Mouse (Mus musculus): Measurements from ENCODE around the gene Kctd11. TPM values are rescaled to one million over a fixed set of nuclear protein-coding genes. Genes with fewer than 3 reads are reported as not detected.

Gene Kctd11
- polyA plus RNA-seq, 1 experiment, result 1.9 TPM

DNA sequence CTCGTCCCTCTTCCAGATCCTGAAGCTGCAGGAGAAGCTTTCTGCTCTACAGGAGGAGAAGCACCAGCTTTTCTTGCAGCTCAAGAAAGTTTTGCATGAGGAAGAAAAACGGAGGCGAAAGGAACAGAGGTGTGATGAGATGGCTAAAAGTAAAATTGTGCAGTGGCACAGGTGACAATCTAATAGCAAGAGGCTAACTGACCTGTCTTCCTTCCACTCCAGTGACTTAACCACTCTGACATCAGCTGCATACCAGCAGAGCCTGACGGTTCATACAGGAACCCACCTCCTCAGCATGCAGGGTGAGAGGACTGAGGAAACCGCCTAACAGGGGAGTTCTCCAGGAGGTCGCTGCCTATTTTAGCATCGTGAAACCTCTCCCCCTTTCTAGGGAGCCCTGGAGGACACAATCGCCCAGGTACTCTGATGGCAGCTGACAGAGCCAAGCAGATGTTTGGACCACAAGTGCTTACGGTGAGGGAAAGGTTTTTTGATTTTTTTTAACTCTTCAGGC lies 33.8 kb upstream of the Kctd11 start:
- 34% methylated on average over 9 of the region's 9 CpGs for WGBS

DNA sequence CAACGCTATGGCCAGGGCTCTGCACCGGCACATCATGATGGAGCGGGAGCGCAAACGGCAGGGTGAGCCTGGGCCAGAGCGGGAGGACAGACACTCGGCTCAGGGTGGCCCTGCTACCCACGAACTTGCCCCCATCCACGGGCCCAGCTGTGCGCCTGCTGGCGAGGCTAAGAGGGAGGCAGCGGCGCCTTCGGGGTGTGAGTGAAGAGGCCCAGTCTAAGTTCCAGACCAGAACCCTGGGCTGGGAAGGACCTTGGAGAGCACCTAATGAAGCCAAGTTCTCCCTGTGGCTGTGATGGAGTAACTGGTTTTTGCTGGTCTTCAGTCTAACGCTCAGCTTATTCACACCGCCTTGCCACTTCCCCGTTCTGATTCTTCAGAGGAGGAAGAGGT lies 33.2 kb upstream of the Kctd11 start:
- DNase-seq, result no peak
- H3K4me1 ChIP-seq (ENCODE audit: control insufficient read depth, insufficient read depth, low read length), result peaks cover 5% of the 10 kb centered on the region; the same call in 1 of the 2 replicates
- TF ChIP-seq POLR2A (IDR thresholded peaks at IDR 0.05; ENCODE audit: borderline replicate concordance, insufficient read depth, low read length) (no peak), CTCF (IDR thresholded peaks at IDR 0.05; ENCODE audit: borderline replicate concordance, insufficient read depth, low read depth, low read length) (no peak)
- H3K27me3 ChIP-seq (ENCODE audit: control insufficient read depth, insufficient read depth, low read length), result no peaks in the 10 kb centered on the region
- 2% methylated on average over 17 of the region's 17 CpGs for WGBS
- H3K27ac ChIP-seq (ENCODE audit: insufficient read depth, low read length), result peak overlapping the region; percentile 70; the same call in 1 of the 2 replicates
- H3K4me3 ChIP-seq (replicated peaks; ENCODE audit: insufficient read depth, low read depth, low read length), result peak overlapping the region; percentile 71

More for the DNA sequence above, 33.8 kb upstream of the Kctd11 start:
- Histone ChIP-seq H3K27me3 (ENCODE audit: control insufficient read depth, insufficient read depth, low read length) (no peaks in the 10 kb centered on the region), H3K4me3 (replicated peaks; ENCODE audit: insufficient read depth, low read depth, low read length) (peak overlapping the region; percentile 71), H3K4me1 (ENCODE audit: control insufficient read depth, insufficient read depth, low read length) (peaks cover 5% of the 10 kb centered on the region; the same call in 1 of the 2 replicates), H3K27ac (ENCODE audit: insufficient read depth, low read length) (no peak overlapping the region)
- DNase-seq, result no peak
- TF ChIP-seq CTCF (IDR thresholded peaks at IDR 0.05; ENCODE audit: borderline replicate concordance, insufficient read depth, low read depth, low read length) (no peak), POLR2A (IDR thresholded peaks at IDR 0.05; ENCODE audit: borderline replicate concordance, insufficient read depth, low read length) (no peak)

DNA sequence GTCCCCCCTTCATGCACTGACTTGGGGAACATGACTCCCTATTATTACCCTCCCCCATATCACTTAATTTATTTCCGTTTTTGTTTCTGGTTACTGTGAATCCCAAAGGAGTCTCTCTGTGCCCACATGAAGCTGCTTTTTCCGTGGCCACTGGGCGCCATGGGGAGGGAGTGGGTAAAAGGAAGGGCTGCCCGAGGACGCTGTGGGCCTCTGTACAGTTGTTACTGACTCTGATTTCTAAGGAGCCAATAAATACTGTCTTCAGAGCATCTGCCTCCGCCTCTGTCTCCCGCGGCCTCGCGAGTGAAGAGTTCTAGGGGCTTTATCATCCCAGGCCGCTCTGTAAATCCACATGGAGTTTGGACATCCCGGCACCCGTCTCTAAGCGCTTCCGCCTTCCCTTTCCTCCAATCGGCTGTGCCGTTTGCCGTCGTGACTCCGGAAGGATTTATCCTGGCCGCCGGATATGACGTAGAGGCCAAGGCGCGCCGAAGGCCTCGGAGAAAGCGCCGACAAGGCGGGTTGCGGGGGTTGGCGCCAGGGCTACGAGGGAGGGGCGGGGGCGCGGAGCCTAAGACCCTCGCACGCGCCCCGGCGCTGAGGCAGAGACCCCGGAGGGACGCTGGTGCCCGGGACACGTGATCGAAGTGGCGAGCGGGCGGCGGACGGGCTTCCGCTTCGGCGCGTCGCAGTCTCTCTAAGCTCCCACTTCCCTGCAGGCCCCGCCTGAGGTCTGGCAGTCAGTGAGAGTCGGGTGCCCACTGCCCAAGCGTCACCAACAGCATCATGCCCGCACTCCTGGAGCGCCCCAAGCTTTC lies 32.6 kb upstream of the Kctd11 start, which contains the start of gene Gps2:
Gps2 (plus strand) TSS at position 335 of the 818 bp plus-strand sequence.
- TF ChIP-seq POLR2A (IDR thresholded peaks at IDR 0.05; ENCODE audit: borderline replicate concordance, insufficient read depth, low read length), result peak; percentile 67; the same call in 1 of the 2 replicates
- no peak for TF ChIP-seq CTCF (IDR thresholded peaks at IDR 0.05; ENCODE audit: borderline replicate concordance, insufficient read depth, low read depth, low read length)

DNA sequence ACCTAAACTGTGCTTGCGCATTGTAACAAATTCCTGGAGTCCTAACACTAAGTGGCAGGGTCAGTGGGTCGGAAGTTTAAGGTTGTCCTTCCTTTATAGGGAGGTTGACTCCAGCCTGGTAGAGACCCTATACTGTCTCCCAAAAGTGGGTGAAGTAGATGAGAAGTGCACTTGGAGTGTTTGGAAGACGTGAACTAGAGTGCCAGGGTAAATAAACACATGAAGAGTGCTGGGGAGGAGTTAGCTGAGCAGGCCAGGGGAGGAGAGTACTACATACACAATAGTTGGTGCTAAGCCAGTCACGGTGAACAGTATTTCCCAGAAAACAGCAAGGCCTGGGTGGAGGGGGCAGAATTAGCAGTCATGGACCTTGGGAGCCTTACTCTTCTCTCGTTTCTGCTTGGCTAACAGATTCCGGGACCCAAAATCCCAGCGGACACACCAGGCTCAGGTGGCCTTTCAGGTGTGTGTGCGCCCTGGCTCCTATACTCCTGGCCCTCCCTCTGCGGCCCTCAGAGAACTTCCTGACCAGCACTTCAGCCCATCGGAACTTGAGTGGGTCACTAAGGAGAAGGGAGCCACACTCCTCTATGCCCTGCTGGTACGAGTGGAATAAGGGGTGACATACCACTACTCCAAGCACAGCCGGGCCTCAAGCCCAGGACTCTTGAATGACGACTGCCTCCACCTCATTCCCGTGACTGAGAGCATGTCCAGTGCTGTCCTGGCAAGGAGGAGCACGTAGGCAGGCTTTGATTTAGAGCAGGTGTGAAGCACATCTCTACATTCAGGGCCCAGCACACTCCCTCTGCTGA lies 31.7 kb upstream of the Kctd11 start:
- H3K27ac ChIP-seq (ENCODE audit: insufficient read depth, low read length), result no peak overlapping the region
- H3K4me1 ChIP-seq (ENCODE audit: control insufficient read depth, insufficient read depth, low read length), result peaks cover 5% of the 10 kb centered on the region; the same call in 1 of the 2 replicates
- H3K4me3 ChIP-seq (replicated peaks; ENCODE audit: insufficient read depth, low read depth, low read length), result no peak overlapping the region
- TF ChIP-seq CTCF (IDR thresholded peaks at IDR 0.05; ENCODE audit: borderline replicate concordance, insufficient read depth, low read depth, low read length), result no peak
- no peak for TF ChIP-seq POLR2A (IDR thresholded peaks at IDR 0.05; ENCODE audit: borderline replicate concordance, insufficient read depth, low read length)
- WGBS, result 76% methylated on average over 15 of the region's 15 CpGs
- peak in 1 of 2 experiments; percentile 35 for DNase-seq
- no peaks in the 10 kb centered on the region for H3K27me3 ChIP-seq (ENCODE audit: control insufficient read depth, insufficient read depth, low read length)

More for the DNA sequence above, 32.6 kb upstream of the Kctd11 start, which contains the start of gene Gps2:
- H3K27ac ChIP-seq (ENCODE audit: insufficient read depth, low read length), result peak within 1 kb of the TSS; percentile 70
- peaks cover 5% of the 10 kb centered on the region; the same call in 1 of the 2 replicates for H3K4me1 ChIP-seq (ENCODE audit: control insufficient read depth, insufficient read depth, low read length)
- peak; percentile 94 to 96 for DNase-seq
- under 1% methylated on average over 61 of the region's 61 CpGs for WGBS
- no peaks in the 10 kb centered on the region for H3K27me3 ChIP-seq (ENCODE audit: control insufficient read depth, insufficient read depth, low read length)
- H3K4me3 ChIP-seq (replicated peaks; ENCODE audit: insufficient read depth, low read depth, low read length), result peak within 1 kb of the TSS; percentile 71

DNA sequence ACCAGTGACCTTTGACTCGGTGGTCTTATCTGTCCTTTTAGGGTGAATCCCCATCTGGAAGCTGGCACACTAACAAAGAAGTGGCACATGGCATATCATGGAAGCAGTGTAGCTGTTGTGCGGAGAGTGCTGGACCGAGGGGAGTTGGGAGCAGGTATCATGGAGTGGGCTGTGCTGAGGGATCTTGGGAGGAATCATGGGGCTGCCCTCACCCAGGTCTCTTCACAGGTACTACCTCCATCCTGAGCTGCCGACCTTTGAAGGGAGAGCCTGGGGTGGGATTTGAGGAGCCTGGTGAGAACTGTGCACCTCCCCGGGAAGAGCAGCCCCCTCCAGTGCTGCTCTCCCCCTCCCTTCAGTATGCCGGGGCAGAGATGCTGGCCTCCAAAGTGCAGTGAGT lies 30.5 kb upstream of the Kctd11 start:
- H3K4me3 ChIP-seq (replicated peaks; ENCODE audit: insufficient read depth, low read depth, low read length), result no peak overlapping the region
- DNase-seq, result no peak
- TF ChIP-seq CTCF (IDR thresholded peaks at IDR 0.05; ENCODE audit: borderline replicate concordance, insufficient read depth, low read depth, low read length) (no peak), POLR2A (IDR thresholded peaks at IDR 0.05; ENCODE audit: borderline replicate concordance, insufficient read depth, low read length) (no peak)
- no peaks in the 10 kb centered on the region for H3K27me3 ChIP-seq (ENCODE audit: control insufficient read depth, insufficient read depth, low read length)
- H3K27ac ChIP-seq (ENCODE audit: insufficient read depth, low read length), result no peak overlapping the region
- WGBS, result 88% methylated on average over 6 of the region's 6 CpGs
- peaks cover 5% of the 10 kb centered on the region; the same call in 1 of the 2 replicates for H3K4me1 ChIP-seq (ENCODE audit: control insufficient read depth, insufficient read depth, low read length)

DNA sequence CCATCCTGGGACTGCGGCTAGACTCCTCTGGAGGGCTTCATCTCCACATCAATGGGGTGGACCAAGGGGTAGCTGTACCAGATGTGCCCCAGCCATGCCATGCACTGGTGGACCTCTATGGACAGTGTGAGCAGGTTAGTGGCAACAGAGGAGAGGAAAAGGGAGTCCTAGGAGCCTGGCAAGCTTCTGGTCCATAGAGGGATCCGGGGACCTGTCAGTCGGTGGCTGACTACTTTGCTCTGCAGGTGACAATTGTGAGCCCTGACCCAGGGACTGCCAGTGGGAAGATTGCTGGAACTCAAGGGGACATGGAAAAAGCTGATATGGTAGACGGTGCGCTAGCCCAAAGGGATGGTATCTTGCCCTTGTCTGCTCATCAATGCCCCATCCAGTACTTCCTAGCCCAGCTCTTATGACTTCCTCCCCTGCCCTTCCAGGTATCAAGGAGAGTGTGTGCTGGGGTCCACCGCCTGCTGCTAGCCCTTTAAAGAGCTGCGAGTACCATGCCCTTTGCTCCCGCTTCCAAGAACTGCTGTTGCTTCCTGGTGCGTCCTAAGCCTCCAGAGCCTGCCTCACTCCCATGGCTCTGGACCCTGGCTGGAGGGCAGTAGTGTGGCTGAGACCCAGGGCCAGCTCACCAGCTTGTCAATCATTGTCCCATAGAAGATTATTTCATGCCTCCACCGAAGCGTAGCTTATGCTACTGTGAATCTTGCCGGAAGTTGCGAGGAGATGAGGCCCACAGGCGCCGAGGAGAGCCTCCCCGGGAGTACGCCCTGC lies 29.8 kb upstream of the Kctd11 start:
- WGBS, result 87% methylated on average over 17 of the region's 17 CpGs
- peaks cover 5% of the 10 kb centered on the region; the same call in 1 of the 2 replicates for H3K4me1 ChIP-seq (ENCODE audit: control insufficient read depth, insufficient read depth, low read length)
- H3K27ac ChIP-seq (ENCODE audit: insufficient read depth, low read length), result no peak overlapping the region
- DNase-seq, result no peak
- H3K4me3 ChIP-seq (replicated peaks; ENCODE audit: insufficient read depth, low read depth, low read length), result no peak overlapping the region
- TF ChIP-seq CTCF (IDR thresholded peaks at IDR 0.05; ENCODE audit: borderline replicate concordance, insufficient read depth, low read depth, low read length) (no peak), POLR2A (IDR thresholded peaks at IDR 0.05; ENCODE audit: borderline replicate concordance, insufficient read depth, low read length) (no peak)
- H3K27me3 ChIP-seq (ENCODE audit: control insufficient read depth, insufficient read depth, low read length), result no peaks in the 10 kb centered on the region

DNA sequence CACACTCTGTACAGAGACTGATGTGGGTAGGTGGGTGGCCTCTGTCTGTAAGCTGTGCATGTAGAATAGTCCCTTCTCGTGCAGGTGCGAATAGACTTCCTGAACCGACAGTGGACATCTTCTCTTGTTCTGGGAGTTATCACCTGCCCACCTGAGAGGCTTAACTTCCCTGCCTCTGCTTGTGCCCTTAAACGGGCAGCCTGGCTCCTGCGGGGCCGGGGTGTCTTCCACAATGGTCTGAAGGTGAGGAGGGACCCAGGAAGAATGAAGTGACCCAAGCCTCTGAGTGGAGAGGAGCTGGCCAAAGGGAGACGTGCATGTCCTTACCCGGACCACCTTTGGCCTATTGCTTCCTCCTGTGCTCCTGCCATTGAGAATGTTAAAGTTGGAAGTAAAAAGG lies 29.0 kb upstream of the Kctd11 start:
- no peaks in the 10 kb centered on the region for H3K27me3 ChIP-seq (ENCODE audit: control insufficient read depth, insufficient read depth, low read length)
- TF ChIP-seq CTCF (IDR thresholded peaks at IDR 0.05; ENCODE audit: borderline replicate concordance, insufficient read depth, low read depth, low read length) (no peak), POLR2A (IDR thresholded peaks at IDR 0.05; ENCODE audit: borderline replicate concordance, insufficient read depth, low read length) (no peak)
- WGBS, result 92% methylated on average over 8 of the region's 8 CpGs

More for the DNA sequence above, 29.0 kb upstream of the Kctd11 start:
- no peak overlapping the region for H3K4me3 ChIP-seq (replicated peaks; ENCODE audit: insufficient read depth, low read depth, low read length)
- no peak for DNase-seq
- peaks cover 5% of the 10 kb centered on the region; the same call in 1 of the 2 replicates for H3K4me1 ChIP-seq (ENCODE audit: control insufficient read depth, insufficient read depth, low read length)
- H3K27ac ChIP-seq (ENCODE audit: insufficient read depth, low read length), result no peak overlapping the region
